Mouse (Mus musculus) midbrain, embryonic 16.5 days (tissue): ENCODE measurements around the gene Kcnb1. TPM values are rescaled to one million over a fixed set of nuclear protein-coding genes. Genes with fewer than 3 reads are reported as not detected.
"Not testable (repeated sequence)": the region's sequence is repeated elsewhere in the genome, so short reads cannot be mapped to it uniquely, and the experiment has no call there.

Source experiments
- ATAC-seq: fragments of 200-750 bp; cut with Nextera tagmentation; 2 replicates; pipeline ENCODE4 v1.8.0; 2017; ENCODE audit warnings: moderate TSS enrichment
- H3K27ac ChIP-seq: fragments of 300-500 bp; sonication (generic); 2 replicates; pipeline ENCODE4 v1.5.1; 2014; ENCODE audit warnings: mild to moderate bottlenecking, low read length, mixed read lengths
- H3K27me3 ChIP-seq: fragments of 300-500 bp; sonication (generic); 2 replicates; pipeline ENCODE4 v1.6.1; 2014; ENCODE audit warnings: low read depth, low read length, mixed read lengths; ENCODE audit not compliant: control insufficient read depth, insufficient read depth
- H3K36me3 ChIP-seq: fragments of 300-500 bp; sonication (generic); 2 replicates; pipeline ENCODE4 v1.6.1; 2014; ENCODE audit warnings: mild to moderate bottlenecking, low read length, moderate library complexity, mixed read lengths; ENCODE audit not compliant: control insufficient read depth, insufficient read depth
- H3K4me1 ChIP-seq: fragments of 300-500 bp; sonication (generic); 2 replicates; pipeline ENCODE4 v1.6.1; 2014; ENCODE audit warnings: mild to moderate bottlenecking, low read length, mixed read lengths; ENCODE audit not compliant: control insufficient read depth, insufficient read depth
- H3K4me2 ChIP-seq: fragments of 300-500 bp; sonication (generic); 2 replicates; pipeline ENCODE4 v1.6.1; 2014; ENCODE audit warnings: mild to moderate bottlenecking, low read length, mixed read lengths
- H3K4me3 ChIP-seq: fragments of 300-500 bp; sonication (generic); 2 replicates; pipeline ENCODE4 v1.5.1; 2014; ENCODE audit warnings: low read depth, mild to moderate bottlenecking, low read length, moderate library complexity, mixed read lengths
- H3K9ac ChIP-seq: fragments of 300-500 bp; sonication (generic); 2 replicates; pipeline ENCODE4 v1.6.1; 2014; ENCODE audit warnings: low read depth, low read length, mixed read lengths
- H3K9me3 ChIP-seq: fragments of 300-500 bp; sonication (generic); replicated peaks from 2 replicates; pipeline ENCODE4 v1.6.1; 2014; ENCODE audit warnings: mild to moderate bottlenecking, low read length, mixed read lengths; ENCODE audit not compliant: control insufficient read depth, poor library complexity, severe bottlenecking
- WGBS: fragments of 180-500 bp; shearing (Covaris S2); extraction: QIAGEN DNeasy Blood & Tissue Kit; methylation state at CpG from one replicate; pipeline ENCODE4 v1.1.7; 2014; 5-methylcytosine and 5-hydroxymethylcytosine counted together
- polyA plus RNA-seq: library from polyadenylated mRNA; unstranded; fragments of >200 nt; fragmentation: Nextera tagmentation; extraction: Ambion mirVana; gene quantifications from 2 replicates; pipeline ENCODE4 v1.2.1, GENCODE M21; 2015

Kcnb1 gene
- polyA plus RNA-seq, 1 experiment from 2014 or later: 3.9 TPM

- H3K36me3 ChIP-seq: no peaks in the 10 kb centered on the region
- no peak overlapping the region for H3K4me2 ChIP-seq
- no peak for ATAC-seq
Measured at GRCm38 (mm10) chr2:167212089-167212488, 22.1 kb upstream of the Kcnb1 start.

GRCm38 (mm10) chr2:167209900-167210299 is 19.9 kb upstream of the Kcnb1 start:
- Histone ChIP-seq H3K27me3 (no peaks in the 10 kb centered on the region), H3K4me1 (no peaks in the 10 kb centered on the region), H3K36me3 (no peaks in the 10 kb centered on the region), H3K4me2 (no peak overlapping the region), H3K9ac (no peak overlapping the region), H3K9me3 (no peaks in the 10 kb centered on the region), H3K27ac (no peak overlapping the region), H3K4me3 (no peak overlapping the region)
- no peak for ATAC-seq
- 74% methylated on average over 9 of the region's 9 CpGs for WGBS

More at GRCm38 (mm10) chr2:167212089-167212488, 22.1 kb upstream of the Kcnb1 start:
- Histone ChIP-seq H3K9me3 (no peaks in the 10 kb centered on the region), H3K27ac (no peak overlapping the region), H3K4me3 (no peak overlapping the region), H3K4me1 (no peaks in the 10 kb centered on the region), H3K27me3 (no peaks in the 10 kb centered on the region), H3K9ac (no peak overlapping the region)
- 94% methylated on average over 3 of the region's 3 CpGs for WGBS

- no peaks in the 10 kb centered on the region for H3K9me3 ChIP-seq
- H3K4me1 ChIP-seq: no peaks in the 10 kb centered on the region
- no peak for ATAC-seq
- no peak overlapping the region for H3K4me3 ChIP-seq
- WGBS: 80% methylated on average over 3 of the region's 3 CpGs
- no peaks in the 10 kb centered on the region for H3K36me3 ChIP-seq
- H3K9ac ChIP-seq: no peak overlapping the region
- no peak overlapping the region for H3K4me2 ChIP-seq
- H3K27me3 ChIP-seq: no peaks in the 10 kb centered on the region
- H3K27ac ChIP-seq: no peak overlapping the region
Measured at GRCm38 (mm10) chr2:167208984-167209383, 19.0 kb upstream of the Kcnb1 start.

- Histone ChIP-seq H3K4me2 (no peak overlapping the region), H3K27me3 (no peaks in the 10 kb centered on the region), H3K9me3 (no peaks in the 10 kb centered on the region), H3K27ac (no peak overlapping the region), H3K4me1 (peaks cover 24% of the 10 kb centered on the region), H3K9ac (no peak overlapping the region), H3K4me3 (no peak overlapping the region), H3K36me3 (no peaks in the 10 kb centered on the region)
- WGBS: 88% methylated on average over 18 of the region's 18 CpGs
- no peak for ATAC-seq
Measured at GRCm38 (mm10) chr2:167205918-167206629, 16.1 kb upstream of the Kcnb1 start.

- H3K36me3 ChIP-seq, H3K27me3 ChIP-seq, ATAC-seq, H3K27ac ChIP-seq, H3K9me3 ChIP-seq, H3K4me2 ChIP-seq, H3K4me3 ChIP-seq, H3K9ac ChIP-seq: not testable (repeated sequence)
- WGBS: 92% methylated on average over 5 of the region's 5 CpGs
- peaks cover 28% of the 10 kb centered on the region for H3K4me1 ChIP-seq
Measured at GRCm38 (mm10) chr2:167204686-167205085, 14.7 kb upstream of the Kcnb1 start.

GRCm38 (mm10) chr2:167203505-167204166 is 13.7 kb upstream of the Kcnb1 start:
- no peak overlapping the region for H3K27ac ChIP-seq
- H3K27me3 ChIP-seq: no peaks in the 10 kb centered on the region
- H3K9ac ChIP-seq: no peak overlapping the region
- H3K4me3 ChIP-seq: no peak overlapping the region
- no peaks in the 10 kb centered on the region for H3K36me3 ChIP-seq
- 73% methylated on average over 7 of the region's 7 CpGs for WGBS
- H3K4me1 ChIP-seq: peaks cover 28% of the 10 kb centered on the region
- ATAC-seq: no peak
- no peak overlapping the region for H3K4me2 ChIP-seq
- no peaks in the 10 kb centered on the region for H3K9me3 ChIP-seq

- H3K27me3 ChIP-seq: no peaks in the 10 kb centered on the region
- WGBS: 16% methylated on average over 16 of the region's 16 CpGs
- peak overlapping the region; percentile 57; the same call in 1 of the 2 replicates for H3K9ac ChIP-seq
- peak overlapping the region; percentile 51 for H3K4me2 ChIP-seq
- peak overlapping the region; percentile 96 for H3K27ac ChIP-seq
- H3K4me1 ChIP-seq: peaks cover 28% of the 10 kb centered on the region
- H3K4me3 ChIP-seq: peak overlapping the region; percentile 18
- peak; percentile 66 for ATAC-seq
- H3K36me3 ChIP-seq: no peaks in the 10 kb centered on the region
- H3K9me3 ChIP-seq: no peaks in the 10 kb centered on the region
Measured at GRCm38 (mm10) chr2:167201463-167202291, 11.7 kb upstream of the Kcnb1 start.

- H3K9me3 ChIP-seq: no peaks in the 10 kb centered on the region
- H3K9ac ChIP-seq: 0 out of 2 replicates have a peak overlapping the region, but pooled peaks have one; percentile 14
- no peak overlapping the region for H3K4me2 ChIP-seq
- no peak for ATAC-seq
- peaks cover 28% of the 10 kb centered on the region for H3K4me1 ChIP-seq
- 62% methylated on average over 13 of the region's 13 CpGs for WGBS
- H3K27me3 ChIP-seq: no peaks in the 10 kb centered on the region
- no peak overlapping the region for H3K27ac ChIP-seq
- H3K4me3 ChIP-seq: no peak overlapping the region
- no peaks in the 10 kb centered on the region for H3K36me3 ChIP-seq
Measured at GRCm38 (mm10) chr2:167198660-167199427, 8.9 kb upstream of the Kcnb1 start.
